Comparison of ENCODE assay signal across 8 mouse cellular contexts in the genomic region with DNA sequence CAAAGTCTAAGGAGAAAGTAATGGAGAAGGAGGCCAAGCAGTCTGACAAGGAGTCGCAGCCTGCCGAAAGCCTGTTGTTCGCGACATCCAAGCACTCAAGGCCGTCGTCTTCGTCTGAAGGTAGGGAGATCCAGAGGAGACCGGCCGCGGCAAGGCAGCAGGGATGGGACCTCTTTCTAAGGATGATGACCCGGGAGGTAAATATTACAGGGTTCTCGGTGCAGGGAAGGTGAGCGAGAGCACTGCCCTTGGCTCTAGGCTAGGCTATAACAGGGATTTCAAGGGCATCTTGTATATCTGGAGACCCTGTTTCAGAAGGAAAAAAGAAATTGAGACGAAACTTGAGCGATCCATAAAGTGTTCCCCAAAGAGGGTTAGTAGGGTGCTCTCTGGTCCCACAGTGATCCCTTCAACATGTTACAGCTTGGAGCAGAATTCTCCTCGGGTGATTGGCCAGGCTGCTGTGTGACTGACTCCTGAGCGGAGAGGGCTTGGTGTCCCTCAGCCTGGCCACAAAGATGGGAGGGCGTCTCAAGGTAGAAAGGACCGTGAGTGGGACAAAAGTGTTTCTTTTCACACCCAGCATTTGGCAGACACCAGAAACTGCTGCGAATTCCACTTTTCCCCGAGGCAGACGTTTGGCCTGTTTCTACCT. TPM values are rescaled to one million over a fixed set of nuclear protein-coding genes. Genes with fewer than 3 reads are reported as not detected.
DNase-seq lines count a peak whose midpoint lies in the region; ATAC-seq and TF ChIP-seq lines count a peak whose summit lies in the region.

No protein-coding gene starts in this region.

- H3K27ac ChIP-seq in left cerebral cortex, adult 2 months = peak overlapping the region; percentile 94
- no peak overlapping the region for H3K27ac ChIP-seq in intestine, embryonic 16.5 days (ENCODE audit: low read length)
- 0 out of 2 replicates have a peak overlapping the region, but pooled peaks have one; percentile 6 for H3K27ac ChIP-seq in neural tube, embryonic 12.5 days

- no peak for DNase-seq in left cerebral cortex, adult 2 months (ENCODE audit: extremely low spot score in 1 of 2, low spot score in 2 of 2)
- DNase-seq in left cerebral cortex, postnatal 10 days (ENCODE audit: extremely low spot score in 1 of 2, low spot score in 2 of 2) = no peak
- no peak for DNase-seq in layer of hippocampus, postnatal 25 days (ENCODE audit: extremely low spot score in 1 of 2, low spot score in 1 of 2)
- DNase-seq in gastrocnemius, adult 8-10 months (ENCODE audit: low spot score in 2 of 2) = no peak
- DNase-seq in cerebellum, adult 11-12 months = no peak

- H3K9ac ChIP-seq in intestine, embryonic 16.5 days (ENCODE audit: low read depth, low read length) = peak overlapping the region; percentile 73
- peak overlapping the region; percentile 97 for H3K9ac ChIP-seq in neural tube, embryonic 12.5 days

- ATAC-seq in intestine, embryonic 16.5 days = peak; percentile 43; the same call in 1 of the 2 replicates
- ATAC-seq in neural tube, embryonic 12.5 days (ENCODE audit: low FRiP score, low read depth) = peak; percentile 39; the same call in 1 of the 2 replicates

- intact Hi-C loops in left cerebral cortex, adult 2 months (cut with DNase I) = no loop called here
- intact Hi-C loops in left cerebral cortex, postnatal 10 days (cut with DNase I) = no loop called here

- H3K27me3 ChIP-seq in erythroblast, embryonic 14.5 days (ENCODE audit: control insufficient read depth) = peaks cover 17% of the 10 kb centered on the region
- H3K27me3 ChIP-seq in intestine, embryonic 16.5 days (replicated peaks; ENCODE audit: control insufficient read depth, insufficient read depth, low read length) = no peaks in the 10 kb centered on the region
- H3K27me3 ChIP-seq in neural tube, embryonic 12.5 days (replicated peaks) = no peaks in the 10 kb centered on the region

- TF ChIP-seq CTCF in left cerebral cortex, adult 2 months (IDR thresholded peaks at IDR 0.05) = no peak

- H3K4me1 ChIP-seq in erythroblast, embryonic 14.5 days (ENCODE audit: control insufficient read depth) = peaks cover 31% of the 10 kb centered on the region
- H3K4me1 ChIP-seq in intestine, embryonic 16.5 days (ENCODE audit: control insufficient read depth, insufficient read depth, low read length) = peaks cover 6% of the 10 kb centered on the region; the same call in 1 of the 2 replicates
- peaks cover 19% of the 10 kb centered on the region for H3K4me1 ChIP-seq in neural tube, embryonic 12.5 days

- H3K4me3 ChIP-seq in left cerebral cortex, adult 2 months = peak overlapping the region; percentile 98
- H3K4me3 ChIP-seq in erythroblast, embryonic 14.5 days (replicated peaks) = peak overlapping the region; percentile 83
- peak overlapping the region; percentile 95 for H3K4me3 ChIP-seq in intestine, embryonic 16.5 days (ENCODE audit: low read length)
- H3K4me3 ChIP-seq in neural tube, embryonic 12.5 days = peak overlapping the region; percentile 95

- H3K36me3 ChIP-seq in erythroblast, embryonic 14.5 days (ENCODE audit: control insufficient read depth) = peaks cover 29% of the 10 kb centered on the region
- peaks cover 4% of the 10 kb centered on the region; the same call in 1 of the 2 replicates for H3K36me3 ChIP-seq in intestine, embryonic 16.5 days (ENCODE audit: control insufficient read depth, insufficient read depth, low read length)
- peaks cover 25% of the 10 kb centered on the region for H3K36me3 ChIP-seq in neural tube, embryonic 12.5 days

- H3K4me2 ChIP-seq in intestine, embryonic 16.5 days (ENCODE audit: low read depth, low read length) = peak overlapping the region; percentile 88
- H3K4me2 ChIP-seq in neural tube, embryonic 12.5 days (replicated peaks) = peak overlapping the region; percentile 98

- 15% methylated on average over 22 of the region's 22 CpGs for WGBS in intestine, embryonic 16.5 days
- WGBS in neural tube, embryonic 12.5 days = 18% methylated on average over 22 of the region's 22 CpGs

- no peaks in the 10 kb centered on the region for H3K9me3 ChIP-seq in erythroblast, embryonic 14.5 days (ENCODE audit: control insufficient read depth, low read length)
- no peaks in the 10 kb centered on the region for H3K9me3 ChIP-seq in intestine, embryonic 16.5 days (ENCODE audit: control insufficient read depth, low read length)
- H3K9me3 ChIP-seq in neural tube, embryonic 12.5 days = no peaks in the 10 kb centered on the region

RNA-seq across cellular contexts. Expression of a gene that starts 0.6 kb away (rescaled TPM):
- total RNA-seq in left cerebral cortex, adult 2 months (2021) = 1 to 10 TPM; 6.3 to 8.1 TPM
- 1 to 10 TPM; 6.3 to 7.5 TPM for total RNA-seq in left cerebral cortex, postnatal 10 days (2021)
- 0.17 TPM in 1 of 2 replicates, not detected in the other for polyA plus RNA-seq in erythroblast, embryonic 14.5 days (2012)
- polyA plus RNA-seq in intestine, embryonic 16.5 days (2015; fragmentation: Nextera tagmentation; extraction: Ambion mirVana) = 1.7 and 2.7 TPM in 2 replicates
- polyA plus RNA-seq in neural tube, embryonic 12.5 days (2016; fragmentation: Nextera tagmentation; extraction: Ambion mirVana) = 7.0 and 8.5 TPM in 2 replicates
- 1 to 10 TPM; 6.5 to 7.3 TPM for total RNA-seq in layer of hippocampus, postnatal 25 days (2021)
- 1 to 10 TPM in 1 of 4 experiments, under 1 TPM in 3; 0.12 to 1.6 (median 0.58) TPM for total RNA-seq in gastrocnemius, adult 8-10 months (2022)

RNA-seq across cellular contexts. Expression of a gene that starts 0.7 kb away (rescaled TPM):
- 100 to 1,000 TPM in 1 of 2 experiments, 10 to 100 TPM in 1; 86.2 to 104 TPM for total RNA-seq in left cerebral cortex, adult 2 months (2021)
- total RNA-seq in left cerebral cortex, postnatal 10 days (2021) = 100 to 1,000 TPM; 111 to 130 TPM
- polyA plus RNA-seq in erythroblast, embryonic 14.5 days (2012) = 2.7 and 3.1 TPM in 2 replicates
- 173 and 184 TPM in 2 replicates for polyA plus RNA-seq in intestine, embryonic 16.5 days (2015; fragmentation: Nextera tagmentation; extraction: Ambion mirVana)
- polyA plus RNA-seq in neural tube, embryonic 12.5 days (2016; fragmentation: Nextera tagmentation; extraction: Ambion mirVana) = 145 and 148 TPM in 2 replicates
- 100 to 1,000 TPM; 112 to 116 TPM for total RNA-seq in layer of hippocampus, postnatal 25 days (2021)
- total RNA-seq in gastrocnemius, adult 8-10 months (2022) = 10 to 100 TPM; 51.5 to 60.8 (median 56.0) TPM

RNA-seq across cellular contexts. Expression of a gene that starts 11.4 kb away (rescaled TPM):
- 100 to 1,000 TPM; 101 to 111 TPM for total RNA-seq in left cerebral cortex, adult 2 months (2021)
- 10 to 100 TPM; 69.3 to 69.5 TPM for total RNA-seq in left cerebral cortex, postnatal 10 days (2021)
- 1.8 and 2.3 TPM in 2 replicates for polyA plus RNA-seq in erythroblast, embryonic 14.5 days (2012)
- 23.7 and 27.8 TPM in 2 replicates for polyA plus RNA-seq in intestine, embryonic 16.5 days (2015; fragmentation: Nextera tagmentation; extraction: Ambion mirVana)
- polyA plus RNA-seq in neural tube, embryonic 12.5 days (2016; fragmentation: Nextera tagmentation; extraction: Ambion mirVana) = 35.6 and 36.1 TPM in 2 replicates
- 10 to 100 TPM; 77.3 to 94.0 TPM for total RNA-seq in layer of hippocampus, postnatal 25 days (2021)
- 10 to 100 TPM in 3 of 4 experiments, 1 to 10 TPM in 1; 9.7 to 14.3 (median 12.0) TPM for total RNA-seq in gastrocnemius, adult 8-10 months (2022)

RNA-seq across cellular contexts. Expression of a gene that starts 22.8 kb away (rescaled TPM):
- total RNA-seq in left cerebral cortex, adult 2 months (2021) = 10 to 100 TPM; 75.4 to 97.5 TPM
- total RNA-seq in left cerebral cortex, postnatal 10 days (2021) = 100 to 1,000 TPM; 111 to 118 TPM
- polyA plus RNA-seq in erythroblast, embryonic 14.5 days (2012) = 0.03 and 0.07 TPM in 2 replicates
- polyA plus RNA-seq in intestine, embryonic 16.5 days (2015; fragmentation: Nextera tagmentation; extraction: Ambion mirVana) = 6.0 TPM in 2 replicates
- 3.8 and 4.7 TPM in 2 replicates for polyA plus RNA-seq in neural tube, embryonic 12.5 days (2016; fragmentation: Nextera tagmentation; extraction: Ambion mirVana)
- 10 to 100 TPM; 85.7 to 94.3 TPM for total RNA-seq in layer of hippocampus, postnatal 25 days (2021)
- 1 to 10 TPM in 3 of 4 experiments, under 1 TPM in 1; 0.97 to 1.8 (median 1.3) TPM for total RNA-seq in gastrocnemius, adult 8-10 months (2022)

RNA-seq across cellular contexts. Expression of a gene that starts 27.2 kb away (rescaled TPM):
- total RNA-seq in left cerebral cortex, adult 2 months (2021) = not detected
- total RNA-seq in left cerebral cortex, postnatal 10 days (2021) = not detected
- polyA plus RNA-seq in erythroblast, embryonic 14.5 days (2012) = not detected in 2 replicates
- polyA plus RNA-seq in intestine, embryonic 16.5 days (2015; fragmentation: Nextera tagmentation; extraction: Ambion mirVana) = 7.5 and 12.6 TPM in 2 replicates
- polyA plus RNA-seq in neural tube, embryonic 12.5 days (2016; fragmentation: Nextera tagmentation; extraction: Ambion mirVana) = 0.33 and 0.37 TPM in 2 replicates
- total RNA-seq in layer of hippocampus, postnatal 25 days (2021) = under 1 TPM; 0.17 to 0.23 TPM
- 10 to 100 TPM in 2 of 4 experiments, 1 to 10 TPM in 2; 5.6 to 14.7 (median 9.7) TPM for total RNA-seq in gastrocnemius, adult 8-10 months (2022)

Comparison
In these comparisons a context has a peak if more than half of its experiments do, and no peak if none do; other contexts are left out.
1. RNA of a gene that starts 11.4 kb away (total RNA-seq): 101 to 111 TPM in left cerebral cortex, adult 2 months, 77.3 to 94.0 TPM in layer of hippocampus, postnatal 25 days and 69.3 to 69.5 TPM in left cerebral cortex, postnatal 10 days; 9.7 to 14.3 TPM in gastrocnemius, adult 8-10 months; every median in the first group is over 4 times any median in the second.
2. Peak in every context shown above with its lines, with median percentiles within 50 percentile points of each other: H3K4me3 ChIP-seq.